Mouse (Mus musculus) small intestine, adult 2 months (tissue): ENCODE data around the gene Setd6.

Experiments used
- CTCF ChIP-seq: fragments of 200-500 bp; IDR thresholded peaks from 2 replicates; pipeline ENCODE4 v1.5.1; 2012; ENCODE audit warnings: low read depth, mild to moderate bottlenecking, control low read depth, inconsistent platforms, low read length, moderate library complexity, mixed read lengths; ENCODE audit not compliant: insufficient replicate concordance, insufficient read length; ENCODE audit errors: extremely low read depth
- POLR2A ChIP-seq: fragments of 200-500 bp; IDR thresholded peaks from 2 replicates; pipeline ENCODE4 v1.6.1; 2012; ENCODE audit warnings: low read depth, mild to moderate bottlenecking, control low read depth, inconsistent platforms, low read length, moderate library complexity

DNA sequence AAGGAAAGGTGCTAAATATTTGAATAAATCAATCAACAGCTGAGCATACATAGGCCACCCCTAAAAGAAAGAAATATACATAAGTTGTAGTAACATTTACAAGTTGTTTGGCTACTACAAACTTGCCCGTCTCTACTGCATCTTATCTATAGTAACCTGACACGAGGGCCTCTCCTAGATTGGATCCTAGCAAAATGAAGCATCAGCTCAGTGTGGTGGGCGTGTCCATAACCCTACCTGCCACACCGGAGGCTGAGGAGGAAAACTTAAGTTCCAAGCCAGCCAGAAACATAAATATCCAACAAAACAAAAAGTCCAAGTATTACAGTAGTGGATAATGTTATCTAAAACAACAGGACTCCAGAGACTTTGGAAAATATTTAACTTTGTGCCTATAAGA, 11.9 kb downstream of the Setd6 start:
- TF ChIP-seq POLR2A (no peak), CTCF (no peak)
